Mouse (Mus musculus): ENCODE measurements around the gene D6Ertd527e. TPM values are rescaled to one million over a fixed set of nuclear protein-coding genes. Genes with fewer than 3 reads are reported as not detected.

The D6Ertd527e gene
- 0.21 and 0.38 TPM in 2 replicates for polyA plus RNA-seq (2012; rRNA removed)

GRCm38 (mm10) chr6:87104123-87104796 is at the start of gene D6Ertd527e:
Gene D6Ertd527e (plus strand): TSS chr6:87104746.
- 89% methylated on average over 11 of the region's 11 CpGs for WGBS
- DNase-seq, result no peak
- no peak within 1 kb of the TSS for H3K27ac ChIP-seq (ENCODE audit: insufficient read depth, low read length)
- no peak within 1 kb of the TSS for H3K4me3 ChIP-seq (replicated peaks; ENCODE audit: insufficient read depth, low read depth, low read length)
- TF ChIP-seq CTCF (IDR thresholded peaks at IDR 0.05; ENCODE audit: borderline replicate concordance, insufficient read depth, low read depth, low read length), result no peak
- TF ChIP-seq POLR2A (IDR thresholded peaks at IDR 0.05; ENCODE audit: borderline replicate concordance, insufficient read depth, low read length), result no peak
- no peaks in the 10 kb centered on the region for H3K4me1 ChIP-seq (ENCODE audit: control insufficient read depth, insufficient read depth, low read length)
- H3K27me3 ChIP-seq (ENCODE audit: control insufficient read depth, insufficient read depth, low read length), result no peaks in the 10 kb centered on the region

GRCm38 (mm10) chr6:87059754-87060153 is 44.8 kb upstream of the D6Ertd527e start:
- no peaks in the 10 kb centered on the region for H3K27me3 ChIP-seq (ENCODE audit: control insufficient read depth, insufficient read depth, low read length)
- H3K27ac ChIP-seq (ENCODE audit: insufficient read depth, low read length), result no peak overlapping the region
- 95% methylated on average over 1 of the region's 1 CpGs for WGBS
- TF ChIP-seq POLR2A (IDR thresholded peaks at IDR 0.05; ENCODE audit: borderline replicate concordance, insufficient read depth, low read length), result no peak
- no peak for TF ChIP-seq CTCF (IDR thresholded peaks at IDR 0.05; ENCODE audit: borderline replicate concordance, insufficient read depth, low read depth, low read length)
- no peaks in the 10 kb centered on the region for H3K4me1 ChIP-seq (ENCODE audit: control insufficient read depth, insufficient read depth, low read length)
- no peak for DNase-seq
- no peak overlapping the region for H3K4me3 ChIP-seq (replicated peaks; ENCODE audit: insufficient read depth, low read depth, low read length)

GRCm38 (mm10) chr6:87063586-87063985 is 41.0 kb upstream of the D6Ertd527e start:
- Histone ChIP-seq H3K27ac (ENCODE audit: insufficient read depth, low read length) (no peak overlapping the region), H3K27me3 (ENCODE audit: control insufficient read depth, insufficient read depth, low read length) (no peaks in the 10 kb centered on the region), H3K4me3 (replicated peaks; ENCODE audit: insufficient read depth, low read depth, low read length) (no peak overlapping the region), H3K4me1 (ENCODE audit: control insufficient read depth, insufficient read depth, low read length) (no peaks in the 10 kb centered on the region)
- no peak for DNase-seq
- 97% methylated on average over 4 of the region's 4 CpGs for WGBS
- TF ChIP-seq POLR2A (IDR thresholded peaks at IDR 0.05; ENCODE audit: borderline replicate concordance, insufficient read depth, low read length) (no peak), CTCF (IDR thresholded peaks at IDR 0.05; ENCODE audit: borderline replicate concordance, insufficient read depth, low read depth, low read length) (no peak)

DNA sequence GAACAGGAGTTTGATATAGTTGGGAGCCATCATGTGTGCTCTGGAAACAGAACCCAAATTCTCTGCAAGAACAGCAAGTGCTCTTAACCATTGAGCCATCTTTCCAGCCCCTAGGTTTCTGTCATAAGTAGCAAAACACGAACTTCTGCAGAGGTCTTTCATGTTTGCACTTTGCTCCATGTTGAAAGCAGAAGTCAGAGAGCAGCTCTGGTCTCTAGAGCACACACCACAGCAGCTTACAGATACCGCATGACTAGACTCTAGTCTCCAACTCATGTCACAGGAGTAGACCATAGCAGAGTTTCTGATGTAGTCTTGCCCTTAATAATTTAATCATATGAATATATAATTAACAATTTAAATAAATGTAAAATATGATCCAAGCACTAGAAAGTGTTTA is 36.3 kb upstream of the D6Ertd527e start:
- no peak overlapping the region for H3K4me3 ChIP-seq (replicated peaks; ENCODE audit: insufficient read depth, low read depth, low read length)
- H3K4me1 ChIP-seq (ENCODE audit: control insufficient read depth, insufficient read depth, low read length), result no peaks in the 10 kb centered on the region
- no peak overlapping the region for H3K27ac ChIP-seq (ENCODE audit: insufficient read depth, low read length)
- 82% methylated on average over 2 of the region's 2 CpGs for WGBS
- DNase-seq, result no peak
- TF ChIP-seq CTCF (IDR thresholded peaks at IDR 0.05; ENCODE audit: borderline replicate concordance, insufficient read depth, low read depth, low read length) (no peak), POLR2A (IDR thresholded peaks at IDR 0.05; ENCODE audit: borderline replicate concordance, insufficient read depth, low read length) (no peak)
- H3K27me3 ChIP-seq (ENCODE audit: control insufficient read depth, insufficient read depth, low read length), result no peaks in the 10 kb centered on the region

DNA sequence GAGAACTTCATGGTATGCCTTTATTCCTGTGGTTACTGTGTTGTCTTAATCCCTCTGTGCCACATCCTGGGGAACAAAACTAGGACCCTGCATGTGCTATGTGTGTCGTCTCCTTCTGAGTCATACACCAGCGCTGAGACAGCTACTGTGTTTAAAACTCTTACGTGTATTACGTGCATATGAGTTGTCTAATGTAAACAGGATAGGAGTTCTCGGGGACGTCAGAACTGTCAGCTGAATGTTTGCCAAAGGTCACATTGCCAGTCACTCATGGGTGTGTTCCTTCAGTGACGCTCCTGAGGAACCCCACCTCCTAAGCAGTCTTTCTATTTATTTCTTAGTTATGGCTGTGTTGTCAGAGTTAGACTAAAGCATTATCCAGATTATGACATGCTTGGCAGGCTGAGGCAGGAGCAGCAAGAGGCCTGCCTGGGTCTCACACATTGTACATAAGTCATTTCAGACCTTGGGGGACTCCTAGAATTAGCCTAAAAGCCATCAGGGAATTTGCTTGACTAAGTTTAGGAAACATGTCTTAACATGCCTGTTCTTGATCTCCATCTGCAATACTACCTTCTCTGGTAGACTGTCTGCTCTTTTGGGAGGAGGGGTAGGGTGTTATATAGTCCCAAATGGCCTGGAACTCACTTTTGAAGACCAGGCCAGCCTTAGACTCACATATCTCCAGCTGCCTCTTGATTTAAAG is 35.2 kb upstream of the D6Ertd527e start:
- no peaks in the 10 kb centered on the region for H3K4me1 ChIP-seq (ENCODE audit: control insufficient read depth, insufficient read depth, low read length)
- no peak overlapping the region for H3K27ac ChIP-seq (ENCODE audit: insufficient read depth, low read length)
- H3K27me3 ChIP-seq (ENCODE audit: control insufficient read depth, insufficient read depth, low read length), result no peaks in the 10 kb centered on the region
- H3K4me3 ChIP-seq (replicated peaks; ENCODE audit: insufficient read depth, low read depth, low read length), result no peak overlapping the region
- 82% methylated on average over 7 of the region's 7 CpGs for WGBS
- no peak for TF ChIP-seq POLR2A (IDR thresholded peaks at IDR 0.05; ENCODE audit: borderline replicate concordance, insufficient read depth, low read length)
- TF ChIP-seq CTCF (IDR thresholded peaks at IDR 0.05; ENCODE audit: borderline replicate concordance, insufficient read depth, low read depth, low read length), result no peak
- no peak for DNase-seq

DNA sequence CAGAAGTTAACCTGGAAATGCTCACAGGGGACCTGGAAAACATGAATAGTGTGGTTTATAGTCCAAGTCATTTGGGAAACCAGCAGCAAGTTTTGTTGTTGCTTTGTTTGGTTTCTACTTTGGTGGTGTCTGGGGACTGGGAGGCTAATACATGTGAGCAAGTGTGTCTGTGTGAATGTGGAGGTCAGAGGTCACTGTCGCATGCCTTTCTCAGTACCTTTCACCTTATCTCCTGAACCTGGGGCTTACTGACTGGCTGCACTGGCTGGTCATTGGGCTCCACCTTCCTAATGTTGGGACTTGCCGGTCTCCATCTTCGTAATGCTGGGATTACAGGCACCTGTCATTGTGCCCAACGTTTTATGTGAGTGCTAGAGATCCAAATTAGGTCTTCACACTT is 33.9 kb upstream of the D6Ertd527e start:
- DNase-seq, result no peak
- H3K4me3 ChIP-seq (replicated peaks; ENCODE audit: insufficient read depth, low read depth, low read length), result no peak overlapping the region
- TF ChIP-seq CTCF (IDR thresholded peaks at IDR 0.05; ENCODE audit: borderline replicate concordance, insufficient read depth, low read depth, low read length) (no peak), POLR2A (IDR thresholded peaks at IDR 0.05; ENCODE audit: borderline replicate concordance, insufficient read depth, low read length) (no peak)
- 95% methylated on average over 4 of the region's 4 CpGs for WGBS
- H3K27me3 ChIP-seq (ENCODE audit: control insufficient read depth, insufficient read depth, low read length), result no peaks in the 10 kb centered on the region
- no peak overlapping the region for H3K27ac ChIP-seq (ENCODE audit: insufficient read depth, low read length)
- H3K4me1 ChIP-seq (ENCODE audit: control insufficient read depth, insufficient read depth, low read length), result no peaks in the 10 kb centered on the region

DNA sequence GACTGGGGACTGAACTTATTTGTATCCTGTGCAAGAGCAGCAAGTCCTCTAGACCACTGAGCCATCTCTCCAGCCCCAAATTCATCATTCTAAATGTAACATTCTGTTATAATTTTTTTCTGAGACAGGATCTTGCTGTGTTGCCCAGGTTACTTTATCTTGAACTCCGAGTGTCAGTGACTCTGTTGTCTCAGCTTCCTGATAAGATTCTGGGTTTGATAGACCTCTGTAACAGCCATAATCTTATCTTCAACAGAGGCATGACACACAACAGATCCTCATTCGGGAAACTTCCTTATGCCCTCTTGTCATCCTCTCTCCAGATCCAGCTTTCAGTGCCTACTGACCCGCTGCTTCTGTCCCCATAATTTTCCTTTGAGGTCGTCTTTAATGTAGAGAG is 31.8 kb upstream of the D6Ertd527e start:
- Histone ChIP-seq H3K4me3 (replicated peaks; ENCODE audit: insufficient read depth, low read depth, low read length) (no peak overlapping the region), H3K4me1 (ENCODE audit: control insufficient read depth, insufficient read depth, low read length) (no peaks in the 10 kb centered on the region), H3K27me3 (ENCODE audit: control insufficient read depth, insufficient read depth, low read length) (no peaks in the 10 kb centered on the region), H3K27ac (ENCODE audit: insufficient read depth, low read length) (no peak overlapping the region)
- 89% methylated on average over 4 of the region's 4 CpGs for WGBS
- no peak for DNase-seq
- no peak for TF ChIP-seq POLR2A (IDR thresholded peaks at IDR 0.05; ENCODE audit: borderline replicate concordance, insufficient read depth, low read length)
- no peak for TF ChIP-seq CTCF (IDR thresholded peaks at IDR 0.05; ENCODE audit: borderline replicate concordance, insufficient read depth, low read depth, low read length)

All from cerebellum, adult 2 months (tissue).